Mouse (Mus musculus) stomach, embryonic 14.5 days (tissue): ENCODE measurements around the gene Kcnip4. TPM values are rescaled to one million over a fixed set of nuclear protein-coding genes. Genes with fewer than 3 reads are reported as not detected.

ENCODE experiments used
- ATAC-seq: fragments of 200-750 bp; cut with Nextera tagmentation; 2 replicates; pipeline ENCODE4 v1.8.0; 2017; ENCODE audit warnings: low read depth, moderate TSS enrichment; ENCODE audit not compliant: insufficient number of reproducible peaks, insufficient read depth, low FRiP score
- H3K27ac ChIP-seq: fragments of 300-500 bp; sonication (generic); 2 replicates; pipeline ENCODE4 v1.5.1; 2014; ENCODE audit warnings: mild to moderate bottlenecking, low read length, moderate library complexity, mixed read lengths
- H3K27me3 ChIP-seq: fragments of 300-500 bp; sonication (generic); 2 replicates; pipeline ENCODE4 v1.6.1; 2014; ENCODE audit warnings: low read length, control low read depth, mixed read lengths; ENCODE audit not compliant: control insufficient read depth, insufficient read depth
- H3K36me3 ChIP-seq: fragments of 300-500 bp; sonication (generic); 2 replicates; pipeline ENCODE4 v1.6.1; 2014; ENCODE audit warnings: mild to moderate bottlenecking, control low read depth, low read length, moderate library complexity, mixed read lengths; ENCODE audit not compliant: control insufficient read depth, insufficient read depth
- H3K4me1 ChIP-seq: fragments of 300-500 bp; sonication (generic); 2 replicates; pipeline ENCODE4 v1.6.1; 2014; ENCODE audit warnings: low read length, control low read depth, mixed read lengths; ENCODE audit not compliant: control insufficient read depth, insufficient read depth
- H3K4me2 ChIP-seq: fragments of 300-500 bp; sonication (generic); replicated peaks from 2 replicates; pipeline ENCODE4 v1.6.1; 2014; ENCODE audit warnings: low read depth, low read length, control low read depth
- H3K4me3 ChIP-seq: fragments of 300-500 bp; sonication (generic); 2 replicates; pipeline ENCODE4 v1.5.1; 2014; ENCODE audit warnings: low read depth, low read length, control low read depth
- H3K9ac ChIP-seq: fragments of 300-500 bp; sonication (generic); replicated peaks from 2 replicates; pipeline ENCODE4 v1.6.1; 2014; ENCODE audit warnings: low read depth, mild to moderate bottlenecking, control low read depth, low read length, moderate library complexity, mixed read lengths
- H3K9me3 ChIP-seq: fragments of 300-500 bp; sonication (generic); 2 replicates; pipeline ENCODE4 v1.6.1; 2016; ENCODE audit warnings: low read depth, low read length, control low read depth; ENCODE audit not compliant: control insufficient read depth
- WGBS: fragments of 180-500 bp; shearing (Covaris S2); extraction: QIAGEN DNeasy Blood & Tissue Kit; methylation state at CpG from one replicate; pipeline ENCODE4 v1.1.7; 2014; 5-methylcytosine and 5-hydroxymethylcytosine counted together
- polyA plus RNA-seq: library from polyadenylated mRNA; unstranded; fragments of >200 nt; fragmentation: Nextera tagmentation; extraction: Ambion mirVana; gene quantifications from 2 replicates; pipeline ENCODE4 v1.2.1, GENCODE M21; 2014

Kcnip4 gene
- polyA plus RNA-seq, 1 experiment from 2014 or later = 6.1 TPM

- H3K27ac ChIP-seq = no peak overlapping the region
- H3K4me1 ChIP-seq = no peaks in the 10 kb centered on the region
- no peak overlapping the region for H3K4me2 ChIP-seq
- peaks cover 7% of the 10 kb centered on the region for H3K27me3 ChIP-seq
- no peak for ATAC-seq
- H3K36me3 ChIP-seq = no peaks in the 10 kb centered on the region
- no peaks in the 10 kb centered on the region for H3K9me3 ChIP-seq
- H3K9ac ChIP-seq = no peak overlapping the region
- H3K4me3 ChIP-seq = no peak overlapping the region
- 70% methylated on average over 4 of the region's 4 CpGs for WGBS
Observed at GRCm38 (mm10) chr5:49522986-49523385, 1.7 kb downstream of the Kcnip4 start.

DNA sequence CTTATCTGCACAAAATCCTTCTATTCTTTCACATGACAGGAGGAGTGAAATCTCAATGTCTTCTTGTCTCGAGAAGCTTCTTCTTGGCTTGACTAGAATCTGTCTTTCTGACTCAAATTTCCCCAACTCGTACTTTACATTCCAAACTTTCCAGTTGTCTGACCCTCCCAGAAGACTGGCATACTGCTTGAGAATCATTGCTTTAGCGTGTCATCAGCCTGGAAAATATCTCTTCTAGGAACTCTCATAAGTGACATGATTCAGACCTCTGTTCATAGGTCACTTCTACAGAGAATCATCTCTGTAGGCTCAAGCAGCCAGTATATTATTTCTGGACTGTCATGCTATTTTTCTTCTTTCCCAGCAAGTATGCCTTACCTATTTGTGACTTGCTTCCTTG lies 26.0 kb downstream of the Kcnip4 start:
- Histone ChIP-seq H3K36me3 (no peaks in the 10 kb centered on the region), H3K27me3 (no peaks in the 10 kb centered on the region), H3K27ac (no peak overlapping the region), H3K4me3 (no peak overlapping the region), H3K4me1 (no peaks in the 10 kb centered on the region), H3K9me3 (no peaks in the 10 kb centered on the region), H3K9ac (no peak overlapping the region), H3K4me2 (no peak overlapping the region)
- WGBS = 74% methylated on average over 3 of the region's 3 CpGs
- no peak for ATAC-seq

GRCm38 (mm10) chr5:49487270-49487669 lies 37.4 kb downstream of the Kcnip4 start:
- Histone ChIP-seq H3K4me3 (no peak overlapping the region), H3K4me1 (no peaks in the 10 kb centered on the region), H3K4me2 (no peak overlapping the region), H3K9me3 (no peaks in the 10 kb centered on the region), H3K27me3 (no peaks in the 10 kb centered on the region), H3K36me3 (no peaks in the 10 kb centered on the region), H3K9ac (no peak overlapping the region), H3K27ac (no peak overlapping the region)
- no peak for ATAC-seq
- 47% methylated on average over 2 of the region's 2 CpGs for WGBS

DNA sequence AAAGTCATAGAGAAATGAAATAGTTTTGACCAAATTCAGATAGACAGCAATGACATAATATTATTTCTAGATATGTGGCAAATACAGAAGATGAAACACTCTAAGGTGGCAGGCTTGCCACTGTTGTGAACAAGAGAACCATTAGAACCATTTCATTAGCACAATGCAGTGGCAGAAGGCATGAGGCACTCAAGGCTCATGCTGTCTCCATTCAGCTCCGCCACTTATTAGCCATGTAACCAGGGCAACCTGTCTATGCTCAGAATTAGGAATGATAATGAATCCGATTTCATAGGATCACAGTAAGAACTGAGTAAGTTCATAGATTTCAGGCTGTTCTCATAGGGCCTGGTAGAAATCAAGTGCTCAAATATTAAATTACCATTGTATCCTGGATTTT lies 54.0 kb downstream of the Kcnip4 start:
- no peaks in the 10 kb centered on the region for H3K9me3 ChIP-seq
- ATAC-seq = no peak
- no peaks in the 10 kb centered on the region for H3K36me3 ChIP-seq
- no peak overlapping the region for H3K4me3 ChIP-seq
- no peak overlapping the region for H3K27ac ChIP-seq
- WGBS = 89% methylated on average over 2 of the region's 2 CpGs
- no peak overlapping the region for H3K9ac ChIP-seq
- no peaks in the 10 kb centered on the region for H3K27me3 ChIP-seq
- H3K4me1 ChIP-seq = no peaks in the 10 kb centered on the region
- no peak overlapping the region for H3K4me2 ChIP-seq

DNA sequence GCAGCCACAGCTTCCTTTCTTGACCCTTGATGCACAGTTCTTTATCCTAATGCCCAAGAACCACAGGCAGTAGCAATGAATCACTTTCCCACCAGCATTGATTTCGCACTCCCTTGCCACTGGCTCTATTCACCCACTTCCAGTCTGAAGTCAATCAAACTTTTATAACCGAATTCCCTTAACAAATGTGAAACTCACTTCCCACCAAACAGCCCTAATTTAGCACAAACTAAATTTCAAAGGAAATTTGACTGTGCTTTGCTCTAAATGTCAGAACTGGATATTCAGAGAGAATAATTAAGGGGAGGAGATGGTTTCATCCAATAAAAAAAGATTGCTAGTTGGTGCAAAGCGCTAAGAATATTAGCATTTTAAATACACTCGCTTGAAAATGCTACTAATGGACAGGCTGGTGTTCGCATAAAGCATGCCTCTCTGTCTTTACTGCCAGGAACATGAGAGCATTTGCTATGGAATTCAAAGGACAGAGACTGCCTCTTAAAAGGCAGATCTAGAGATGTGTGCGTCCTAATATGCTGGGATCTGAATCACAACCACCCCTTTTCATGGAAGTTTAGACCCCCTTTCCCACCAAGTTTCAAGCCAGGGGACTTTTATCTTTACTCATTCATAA lies 63.9 kb downstream of the Kcnip4 start:
- WGBS = 90% methylated on average over 6 of the region's 6 CpGs
- Histone ChIP-seq H3K9ac (no peak overlapping the region), H3K36me3 (no peaks in the 10 kb centered on the region), H3K27ac (no peak overlapping the region), H3K4me3 (no peak overlapping the region), H3K9me3 (no peaks in the 10 kb centered on the region), H3K4me2 (no peak overlapping the region), H3K27me3 (no peaks in the 10 kb centered on the region), H3K4me1 (no peaks in the 10 kb centered on the region)
- ATAC-seq = no peak

DNA sequence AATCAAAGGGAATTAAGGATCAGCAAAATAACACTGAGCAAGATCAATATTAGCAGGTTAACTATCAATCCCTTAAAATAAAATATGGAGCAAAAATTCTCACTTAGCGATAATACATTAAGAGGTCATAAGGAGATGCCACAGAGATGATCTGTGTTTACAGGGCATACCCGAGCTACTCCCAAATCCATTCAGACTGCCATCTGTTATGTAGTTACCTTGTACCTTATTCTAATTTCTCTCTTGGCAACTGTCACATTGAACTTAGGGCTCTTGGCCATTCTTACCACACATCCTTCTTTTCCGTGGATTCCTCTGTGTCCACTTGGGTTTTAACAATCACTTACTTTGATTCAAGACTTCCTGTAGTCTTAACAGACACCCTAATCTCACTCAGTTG lies 71.6 kb downstream of the Kcnip4 start:
- WGBS = 82% methylated on average over 3 of the region's 3 CpGs
- H3K4me1 ChIP-seq = no peaks in the 10 kb centered on the region
- ATAC-seq = no peak

GRCm38 (mm10) chr5:49451295-49451694 lies 73.4 kb downstream of the Kcnip4 start:
- Histone ChIP-seq H3K4me2 (no peak overlapping the region), H3K4me3 (no peak overlapping the region), H3K9ac (no peak overlapping the region), H3K9me3 (no peaks in the 10 kb centered on the region), H3K4me1 (no peaks in the 10 kb centered on the region), H3K27me3 (no peaks in the 10 kb centered on the region), H3K27ac (no peak overlapping the region), H3K36me3 (no peaks in the 10 kb centered on the region)
- no peak for ATAC-seq

More for the DNA sequence above, 71.6 kb downstream of the Kcnip4 start:
- no peak overlapping the region for H3K9ac ChIP-seq
- H3K9me3 ChIP-seq = no peaks in the 10 kb centered on the region
- no peak overlapping the region for H3K4me2 ChIP-seq
- no peaks in the 10 kb centered on the region for H3K27me3 ChIP-seq
- H3K36me3 ChIP-seq = no peaks in the 10 kb centered on the region
- no peak overlapping the region for H3K4me3 ChIP-seq
- H3K27ac ChIP-seq = no peak overlapping the region

GRCm38 (mm10) chr5:49450876-49451275 lies 73.8 kb downstream of the Kcnip4 start:
- Histone ChIP-seq H3K4me3 (no peak overlapping the region), H3K4me2 (no peak overlapping the region), H3K9ac (no peak overlapping the region), H3K4me1 (no peaks in the 10 kb centered on the region), H3K27ac (no peak overlapping the region), H3K27me3 (no peaks in the 10 kb centered on the region), H3K36me3 (no peaks in the 10 kb centered on the region), H3K9me3 (no peaks in the 10 kb centered on the region)
- ATAC-seq = no peak
- WGBS = 79% methylated on average over 3 of the region's 3 CpGs

DNA sequence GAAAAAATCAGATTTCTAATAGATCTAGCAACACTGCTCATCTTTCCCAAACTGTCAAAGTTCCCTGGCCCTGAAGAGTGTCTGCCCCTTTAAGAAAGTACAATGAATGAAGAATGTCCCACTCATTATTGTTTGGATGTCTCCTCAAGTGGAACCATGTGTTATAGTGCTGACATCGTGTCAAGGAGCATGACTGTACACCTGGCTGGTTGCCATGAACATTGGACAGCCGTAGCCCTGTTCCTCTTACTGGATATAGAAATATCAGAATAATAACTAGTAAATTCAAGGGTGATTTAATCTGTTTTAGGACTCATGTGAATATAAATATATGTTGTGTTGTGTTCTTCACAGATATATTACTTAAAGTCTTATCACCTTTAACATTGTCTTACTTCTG lies 87.5 kb downstream of the Kcnip4 start:
- no peak overlapping the region for H3K4me2 ChIP-seq
- H3K4me3 ChIP-seq = no peak overlapping the region
- H3K27me3 ChIP-seq = no peaks in the 10 kb centered on the region
- H3K4me1 ChIP-seq = no peaks in the 10 kb centered on the region
- WGBS = 46% methylated on average over 2 of the region's 2 CpGs
- H3K27ac ChIP-seq = no peak overlapping the region
- H3K9me3 ChIP-seq = no peaks in the 10 kb centered on the region
- H3K36me3 ChIP-seq = no peaks in the 10 kb centered on the region
- no peak for ATAC-seq
- H3K9ac ChIP-seq = no peak overlapping the region
